In the genomic region with DNA sequence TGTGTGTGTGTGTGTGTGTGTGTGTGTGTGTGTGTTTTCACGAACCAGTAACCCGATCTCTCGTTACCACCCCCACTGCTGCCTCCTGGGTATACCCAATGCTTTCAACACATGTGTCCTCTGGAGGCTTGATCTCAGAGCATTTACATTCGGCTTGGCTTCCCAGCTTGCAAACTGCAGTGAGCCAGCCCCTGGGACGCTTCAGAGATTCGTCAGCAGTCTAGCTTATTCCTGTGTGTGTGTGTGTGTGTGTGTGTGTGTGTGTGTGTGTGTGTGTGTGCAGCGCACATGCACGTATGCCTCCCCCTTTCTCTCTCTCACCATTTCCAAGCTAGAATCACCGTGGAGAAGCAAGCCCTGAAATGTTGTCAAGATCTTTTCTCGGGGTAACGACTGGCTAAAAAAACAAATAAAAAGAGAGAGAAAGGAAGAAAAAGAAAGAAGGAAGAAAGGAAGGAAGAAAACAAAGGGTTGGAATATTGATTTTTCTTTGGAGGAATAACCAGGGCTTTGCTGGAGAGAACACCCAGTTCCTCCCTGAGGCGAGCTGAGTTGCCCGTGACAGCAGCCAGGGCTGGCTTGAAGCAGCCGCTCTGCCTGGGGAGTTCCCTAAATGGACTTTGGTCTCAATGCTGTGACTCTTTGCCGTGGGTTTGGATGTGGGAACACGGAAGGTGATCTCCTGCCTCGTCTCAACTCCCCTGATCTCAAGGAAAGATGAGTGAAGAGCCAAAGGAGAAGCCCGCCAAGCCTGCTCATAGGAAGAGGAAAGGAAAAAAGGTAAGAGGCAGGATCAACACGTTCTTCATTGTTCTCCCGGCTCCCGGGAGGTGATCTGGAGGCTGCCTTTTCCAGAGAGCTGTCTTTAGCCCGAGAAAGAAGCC, we compare ENCODE assay signal across 7 mouse cellular contexts.
DNase-seq lines count a peak whose midpoint lies in the region; ATAC-seq and TF ChIP-seq lines count a peak whose summit lies in the region.

No protein-coding gene starts in this region.

- no peaks in the 10 kb centered on the region for H3K9me3 ChIP-seq in embryonic facial prominence, embryonic 11.5 days (replicated peaks; ENCODE audit: control insufficient read depth, low read length)
- no peaks in the 10 kb centered on the region for H3K9me3 ChIP-seq in limb, embryonic 11.5 days (ENCODE audit: control insufficient read depth, low read length)
- H3K9me3 ChIP-seq in neural tube, embryonic 11.5 days (ENCODE audit: control insufficient read depth, low read length): no peaks in the 10 kb centered on the region

- intact Hi-C loops in heart, adult 2 months (cut with DNase I): loop anchor here (2.0 to 10.0 kb wide), 2 partner anchors 81 to 251 kb away; no protein-coding TSS in a partner anchor

- peak overlapping the region; percentile 63 for H3K9ac ChIP-seq in embryonic facial prominence, embryonic 11.5 days (replicated peaks; ENCODE audit: low read length)
- peak overlapping the region; percentile 70 for H3K9ac ChIP-seq in heart, adult 2 months (ENCODE audit: low read depth, low read length)
- peak overlapping the region; percentile 59 for H3K9ac ChIP-seq in limb, embryonic 11.5 days (ENCODE audit: low read length)
- H3K9ac ChIP-seq in neural tube, embryonic 11.5 days (ENCODE audit: low read length): peak overlapping the region; percentile 75

- peak overlapping the region; percentile 31 for H3K4me3 ChIP-seq in embryonic facial prominence, embryonic 11.5 days (ENCODE audit: low read depth, low read length)
- peak overlapping the region; percentile 48 for H3K4me3 ChIP-seq in heart, adult 2 months
- peak overlapping the region; percentile 31 for H3K4me3 ChIP-seq in limb, embryonic 11.5 days (ENCODE audit: low read depth, low read length)
- H3K4me3 ChIP-seq in neural tube, embryonic 11.5 days (ENCODE audit: low read depth, low read length): peak overlapping the region; percentile 55
- no peak overlapping the region for H3K4me3 ChIP-seq in thymus, adult 2 months (ENCODE audit: control insufficient read depth, insufficient read depth, low read length)

- peak; percentile 84 for DNase-seq in embryonic facial prominence, embryonic 11.5 days (ENCODE audit: low spot score)
- peak; percentile 38 to 44 for DNase-seq in heart, adult 2 months
- peak; percentile 59 to 72 for DNase-seq in kidney, adult 8-10 months
- DNase-seq in limb, embryonic 11.5 days (ENCODE audit: low spot score): peak; percentile 77
- peak; percentile 73 for DNase-seq in neural tube, embryonic 11.5 days (ENCODE audit: low spot score)
- no peak for DNase-seq in thymus, adult 2 months

- H3K36me3 ChIP-seq in embryonic facial prominence, embryonic 11.5 days (replicated peaks; ENCODE audit: control insufficient read depth, insufficient read depth, low read depth, low read length): no peaks in the 10 kb centered on the region
- H3K36me3 ChIP-seq in heart, adult 2 months (ENCODE audit: control insufficient read depth, insufficient read depth, low read length): no peaks in the 10 kb centered on the region
- no peaks in the 10 kb centered on the region for H3K36me3 ChIP-seq in limb, embryonic 11.5 days (ENCODE audit: control insufficient read depth, insufficient read depth, low read length)
- no peaks in the 10 kb centered on the region for H3K36me3 ChIP-seq in neural tube, embryonic 11.5 days (ENCODE audit: control insufficient read depth, insufficient read depth, low read length)
- no peaks in the 10 kb centered on the region for H3K36me3 ChIP-seq in thymus, adult 2 months (ENCODE audit: control insufficient read depth, insufficient read depth, low read length)

- TF ChIP-seq CTCF in heart, adult 2 months (IDR thresholded peaks at IDR 0.05): no peak
- TF ChIP-seq CTCF in thymus, adult 2 months (IDR thresholded peaks at IDR 0.05; ENCODE audit: borderline replicate concordance, control insufficient read depth, extremely low read depth, insufficient read depth, low read length, poor library complexity): no peak

- H3K4me1 ChIP-seq in embryonic facial prominence, embryonic 11.5 days (ENCODE audit: control insufficient read depth, insufficient read depth, low read length): no peaks in the 10 kb centered on the region
- H3K4me1 ChIP-seq in heart, adult 2 months (ENCODE audit: control insufficient read depth, insufficient read depth, low read length): no peaks in the 10 kb centered on the region
- H3K4me1 ChIP-seq in limb, embryonic 11.5 days (ENCODE audit: control insufficient read depth, insufficient read depth, low read length): peaks cover 12% of the 10 kb centered on the region
- peaks cover 2% of the 10 kb centered on the region; the same call in 1 of the 2 replicates for H3K4me1 ChIP-seq in neural tube, embryonic 11.5 days (ENCODE audit: control insufficient read depth, insufficient read depth, low read length)
- no peaks in the 10 kb centered on the region for H3K4me1 ChIP-seq in thymus, adult 2 months (replicated peaks; ENCODE audit: control insufficient read depth, insufficient read depth, low read length)

- H3K4me2 ChIP-seq in embryonic facial prominence, embryonic 11.5 days (ENCODE audit: low read depth, low read length): peak overlapping the region; percentile 31
- peak overlapping the region; percentile 47 for H3K4me2 ChIP-seq in limb, embryonic 11.5 days (ENCODE audit: low read depth, severe bottlenecking)
- H3K4me2 ChIP-seq in neural tube, embryonic 11.5 days (ENCODE audit: low read depth): peak overlapping the region; percentile 48

- WGBS in embryonic facial prominence, embryonic 11.5 days: 1% methylated on average over 22 of the region's 22 CpGs
- WGBS in heart, adult 2 months: 5% methylated on average over 22 of the region's 22 CpGs
- 5% methylated on average over 22 of the region's 22 CpGs for WGBS in limb, embryonic 11.5 days
- 6% methylated on average over 21 of the region's 22 CpGs for WGBS in neural tube, embryonic 11.5 days
- 18% methylated on average over 22 of the region's 22 CpGs for WGBS in thymus, adult 2 months

- ATAC-seq in cerebellum, adult (ENCODE audit: insufficient number of reproducible peaks, low FRiP score, low TSS enrichment): peak; percentile 77
- ATAC-seq in embryonic facial prominence, embryonic 11.5 days (replicated peaks; ENCODE audit: insufficient number of reproducible peaks, low FRiP score, low TSS enrichment, low read depth): peak; percentile 87
- ATAC-seq in limb, embryonic 11.5 days (ENCODE audit: insufficient number of reproducible peaks, low FRiP score, low TSS enrichment, low read depth): peak; percentile 85; the same call in 1 of the 2 replicates
- ATAC-seq in neural tube, embryonic 11.5 days (ENCODE audit: insufficient read depth, low FRiP score, low TSS enrichment): peak; percentile 60; the same call in 1 of the 2 replicates

- no peak for TF ChIP-seq POLR2A in heart, adult 2 months (IDR thresholded peaks at IDR 0.05; ENCODE audit: insufficient read depth, low read depth, low read length)
- TF ChIP-seq POLR2A in thymus, adult 2 months (IDR thresholded peaks at IDR 0.05; ENCODE audit: control insufficient read depth, extremely low read depth, insufficient read depth, low read length, poor library complexity): no peak

- H3K79me2 ChIP-seq in heart, adult 2 months (replicated peaks; ENCODE audit: control insufficient read depth, insufficient read depth, low read length): no peaks in the 10 kb centered on the region

- H3K27me3 ChIP-seq in embryonic facial prominence, embryonic 11.5 days (ENCODE audit: control insufficient read depth, insufficient read depth, low read length): no peaks in the 10 kb centered on the region
- H3K27me3 ChIP-seq in heart, adult 2 months (ENCODE audit: control insufficient read depth, insufficient read depth, low read length): no peaks in the 10 kb centered on the region
- H3K27me3 ChIP-seq in limb, embryonic 11.5 days (ENCODE audit: control insufficient read depth, insufficient read depth, low read length): no peaks in the 10 kb centered on the region
- no peaks in the 10 kb centered on the region for H3K27me3 ChIP-seq in neural tube, embryonic 11.5 days (ENCODE audit: control insufficient read depth, insufficient read depth, low read length)
- no peaks in the 10 kb centered on the region; the same call in 1 of the 2 replicates for H3K27me3 ChIP-seq in thymus, adult 2 months (ENCODE audit: control insufficient read depth, insufficient read depth, low read length)

- no peak for TF ChIP-seq EP300 in heart, adult 2 months (IDR thresholded peaks at IDR 0.05; ENCODE audit: insufficient read depth, low read depth, low read length)

- peak overlapping the region; percentile 8; the same call in 1 of the 2 replicates for H3K27ac ChIP-seq in embryonic facial prominence, embryonic 11.5 days (replicated peaks; ENCODE audit: low read depth, low read length)
- peak overlapping the region; percentile 73 for H3K27ac ChIP-seq in heart, adult 2 months
- 0 out of 2 replicates have a peak overlapping the region, but pooled peaks have one; percentile 32 for H3K27ac ChIP-seq in limb, embryonic 11.5 days (replicated peaks; ENCODE audit: low read depth, low read length)
- peak overlapping the region; percentile 31 for H3K27ac ChIP-seq in neural tube, embryonic 11.5 days (ENCODE audit: low read depth, low read length)
- no peak overlapping the region for H3K27ac ChIP-seq in thymus, adult 2 months (ENCODE audit: control insufficient read depth, insufficient read depth, low read length)
